Mouse (Mus musculus) limb, embryonic 12.5 days (tissue): ENCODE results near the gene Neurod4. TPM values are rescaled to one million over a fixed set of nuclear protein-coding genes. Genes with fewer than 3 reads are reported as not detected.

ENCODE experiments used
- ATAC-seq: fragments of 200-750 bp; cut with Nextera tagmentation; 2 replicates; pipeline ENCODE4 v1.8.0; 2017; ENCODE audit warnings: low read depth, moderate TSS enrichment; ENCODE audit not compliant: insufficient number of reproducible peaks, insufficient read depth, low FRiP score, low TSS enrichment
- H3K27ac ChIP-seq: fragments of 300-500 bp; sonication (generic); 2 replicates; pipeline ENCODE4 v1.5.1; 2016; ENCODE audit warnings: mild to moderate bottlenecking, moderate library complexity
- H3K27me3 ChIP-seq: fragments of 300-500 bp; sonication (generic); 2 replicates; pipeline ENCODE4 v1.6.1; 2016; ENCODE audit warnings: mild to moderate bottlenecking, moderate library complexity
- H3K36me3 ChIP-seq: fragments of 300-500 bp; sonication (generic); 2 replicates; pipeline ENCODE4 v1.6.1; 2016; ENCODE audit warnings: mild to moderate bottlenecking, moderate library complexity
- H3K4me1 ChIP-seq: fragments of 300-500 bp; sonication (generic); replicated peaks from 2 replicates; pipeline ENCODE4 v1.6.1; 2016
- H3K4me2 ChIP-seq: fragments of 300-500 bp; sonication (generic); 2 replicates; pipeline ENCODE4 v1.6.1; 2016; ENCODE audit warnings: mild to moderate bottlenecking, moderate library complexity
- H3K4me3 ChIP-seq: fragments of 300-500 bp; sonication (generic); replicated peaks from 2 replicates; pipeline ENCODE4 v1.5.1; 2016; ENCODE audit warnings: mild to moderate bottlenecking
- H3K9ac ChIP-seq: fragments of 300-500 bp; sonication (generic); replicated peaks from 2 replicates; pipeline ENCODE4 v1.6.1; 2016; ENCODE audit warnings: mild to moderate bottlenecking, moderate library complexity
- H3K9me3 ChIP-seq: fragments of 300-500 bp; sonication (generic); 2 replicates; pipeline ENCODE4 v1.6.1; 2016; ENCODE audit warnings: mild to moderate bottlenecking, moderate library complexity
- WGBS: fragments of 180-500 bp; shearing (Covaris S2); methylation state at CpG from one replicate; pipeline ENCODE4 v1.1.7; 2016; 5-methylcytosine and 5-hydroxymethylcytosine counted together
- polyA plus RNA-seq: library from polyadenylated mRNA; unstranded; fragments of >200 nt; fragmentation: Nextera tagmentation; extraction: Ambion mirVana; gene quantifications from 2 replicates; pipeline ENCODE4 v1.2.1, GENCODE M21; 2016

The Neurod4 gene
- polyA plus RNA-seq, 1 experiment from 2014 or later, result 0.06 TPM

- Histone ChIP-seq H3K4me1 (no peaks in the 10 kb centered on the region), H3K9me3 (no peaks in the 10 kb centered on the region), H3K4me2 (no peak overlapping the region), H3K27me3 (no peaks in the 10 kb centered on the region), H3K4me3 (no peak overlapping the region), H3K9ac (no peak overlapping the region), H3K36me3 (no peaks in the 10 kb centered on the region), H3K27ac (no peak overlapping the region)
- 71% methylated on average over 1 of the region's 1 CpGs for WGBS
- ATAC-seq, result no peak
Observed at GRCm38 (mm10) chr10:130234576-130234975, 45.5 kb downstream of the Neurod4 start.

GRCm38 (mm10) chr10:130232117-130232516, 47.9 kb downstream of the Neurod4 start:
- H3K27me3 ChIP-seq, result no peaks in the 10 kb centered on the region
- no peaks in the 10 kb centered on the region for H3K9me3 ChIP-seq
- 78% methylated on average over 1 of the region's 1 CpGs for WGBS

DNA sequence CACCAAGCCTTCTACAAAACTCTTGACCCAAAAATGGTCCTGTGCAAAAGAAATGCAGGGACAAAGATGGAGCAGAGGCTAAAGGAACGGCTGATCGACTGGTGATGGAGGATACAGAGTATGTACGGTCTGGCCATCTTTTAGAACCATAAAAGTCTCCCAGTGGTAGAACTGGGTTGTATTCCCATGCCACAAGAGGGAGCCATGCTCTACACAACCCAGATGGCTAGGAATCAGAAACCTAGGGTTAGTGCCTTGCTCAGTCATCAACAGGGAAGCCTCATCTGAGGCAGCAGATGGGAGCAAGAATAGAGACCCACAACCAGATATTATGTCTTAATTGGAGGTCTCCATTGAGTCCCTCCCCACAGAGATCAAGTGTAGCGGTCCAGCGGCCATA, 50.5 kb downstream of the Neurod4 start:
- Histone ChIP-seq H3K4me1 (no peaks in the 10 kb centered on the region), H3K4me2 (no peak overlapping the region), H3K9ac (no peak overlapping the region), H3K9me3 (no peaks in the 10 kb centered on the region), H3K27ac (no peak overlapping the region), H3K36me3 (no peaks in the 10 kb centered on the region), H3K4me3 (no peak overlapping the region), H3K27me3 (no peaks in the 10 kb centered on the region)
- WGBS, result 84% methylated on average over 5 of the region's 5 CpGs
- ATAC-seq, result no peak

More at GRCm38 (mm10) chr10:130232117-130232516, 47.9 kb downstream of the Neurod4 start:
- no peak overlapping the region for H3K27ac ChIP-seq
- no peaks in the 10 kb centered on the region for H3K36me3 ChIP-seq
- H3K4me3 ChIP-seq, result no peak overlapping the region
- no peak for ATAC-seq
- H3K4me1 ChIP-seq, result no peaks in the 10 kb centered on the region
- H3K9ac ChIP-seq, result no peak overlapping the region
- no peak overlapping the region for H3K4me2 ChIP-seq

DNA sequence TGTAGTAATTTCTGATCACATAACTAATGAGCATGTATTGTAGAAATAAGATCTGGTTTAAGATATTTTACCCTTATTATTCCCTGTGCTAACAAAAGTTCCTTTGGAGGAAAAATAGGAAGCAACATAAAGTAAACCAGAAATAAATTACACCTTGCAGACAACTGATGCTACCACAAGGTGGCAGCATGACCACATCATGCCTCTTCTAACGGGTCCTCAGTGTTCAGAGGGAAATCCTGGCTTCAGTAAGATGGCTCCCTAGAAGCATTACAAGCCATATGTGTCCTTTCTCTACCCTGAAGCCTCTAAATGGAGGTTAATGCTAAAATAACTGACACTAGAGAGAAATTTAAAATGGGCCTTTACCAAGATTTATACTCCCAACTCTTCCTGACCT, 51.8 kb downstream of the Neurod4 start:
- Histone ChIP-seq H3K36me3 (no peaks in the 10 kb centered on the region), H3K27me3 (no peaks in the 10 kb centered on the region), H3K4me1 (no peaks in the 10 kb centered on the region), H3K9ac (no peak overlapping the region), H3K9me3 (no peaks in the 10 kb centered on the region), H3K4me2 (no peak overlapping the region), H3K27ac (no peak overlapping the region), H3K4me3 (no peak overlapping the region)
- WGBS, result 0% methylated on average over 1 of the region's 1 CpGs
- ATAC-seq, result no peak

DNA sequence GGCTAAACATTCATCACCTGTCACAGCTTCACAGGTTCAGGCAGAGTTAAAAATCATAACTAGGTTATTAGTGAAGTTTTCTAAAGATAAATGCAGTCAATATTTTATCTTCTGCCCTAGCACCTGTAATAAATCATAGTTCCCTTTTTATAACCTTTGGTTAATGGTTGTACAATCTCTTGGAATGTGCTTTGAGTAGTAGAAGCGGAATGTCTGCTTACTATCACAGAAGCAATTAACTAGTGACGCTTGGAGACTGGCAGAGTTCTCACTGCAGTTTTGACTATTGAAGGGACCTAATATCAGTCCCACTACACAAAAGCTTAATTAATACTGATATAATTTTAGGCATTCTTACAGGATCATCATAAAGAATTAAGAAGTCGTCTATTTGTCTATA, 55.0 kb downstream of the Neurod4 start:
- Histone ChIP-seq H3K4me3 (no peak overlapping the region), H3K9ac (no peak overlapping the region), H3K27me3 (no peaks in the 10 kb centered on the region), H3K4me2 (no peak overlapping the region), H3K9me3 (no peaks in the 10 kb centered on the region), H3K27ac (no peak overlapping the region), H3K4me1 (no peaks in the 10 kb centered on the region), H3K36me3 (no peaks in the 10 kb centered on the region)
- no peak for ATAC-seq
- WGBS, result 68% methylated on average over 3 of the region's 3 CpGs

Other genes with a start within 250 kb of the Neurod4 start
- not detected in 2 replicates for gene Olfr821, start 249.9 kb downstream of the Neurod4 start, polyA plus RNA-seq
- gene Olfr822, start 209.0 kb downstream of the Neurod4 start, polyA plus RNA-seq, result not detected in 2 replicates
- gene Olfr823, start 164.9 kb downstream of the Neurod4 start, polyA plus RNA-seq, result not detected in 2 replicates
- gene Olfr824, start 150.2 kb downstream of the Neurod4 start, polyA plus RNA-seq, result not detected in 2 replicates
- gene Olfr825, start 113.5 kb downstream of the Neurod4 start, polyA plus RNA-seq, result not detected in 2 replicates
- not detected in 2 replicates for gene Olfr826, start 96.1 kb downstream of the Neurod4 start, polyA plus RNA-seq
- gene Olfr827, start 65.8 kb downstream of the Neurod4 start, polyA plus RNA-seq, result not detected in 2 replicates
- 0.13 and 0.20 TPM in 2 replicates for gene Tespa1, start 42.6 kb upstream of the Neurod4 start, polyA plus RNA-seq
- gene Vmn2r84, start 114.1 kb upstream of the Neurod4 start, polyA plus RNA-seq, result not detected in 2 replicates
- gene Vmn2r85, start 149.5 kb upstream of the Neurod4 start, polyA plus RNA-seq, result not detected in 2 replicates
- gene Vmn2r86, start 175.8 kb upstream of the Neurod4 start, polyA plus RNA-seq, result not detected in 2 replicates
- 0.08 TPM in 1 of 2 replicates, not detected in the other for gene Vmn2r87, start 217.2 kb upstream of the Neurod4 start, polyA plus RNA-seq